In genomic region chr17:31325451-31326219, GRCm38 (mm10) we compare ENCODE assay signal across 10 mouse cellular contexts. TPM values are rescaled to one million over a fixed set of nuclear protein-coding genes. Genes with fewer than 3 reads are reported as not detected.
DNase-seq lines count a peak whose midpoint lies in the region; ATAC-seq and TF ChIP-seq lines count a peak whose summit lies in the region.
"Had no signal": no experiment of that assay in that cellular context is flagged by ENCODE, and none has a peak within 500 bp of the region (broad histone marks: within the 10 kb centered on the region; RNA-seq: fewer than 3 reads in every experiment).

No protein-coding gene starts in this region.

- no peaks in the 10 kb centered on the region for H3K36me3 ChIP-seq in liver, adult 2 months (ENCODE audit: control insufficient read depth, insufficient read depth, low read length)
- no peaks in the 10 kb centered on the region for H3K36me3 ChIP-seq in liver, embryonic 12.5 days
- H3K36me3 ChIP-seq in forebrain, embryonic 16.5 days (ENCODE audit: control insufficient read depth, insufficient read depth) = peaks cover 3% of the 10 kb centered on the region; the same call in 1 of the 2 replicates
- H3K36me3 ChIP-seq in stomach, postnatal 0 days (ENCODE audit: control insufficient read depth, insufficient read depth, low read length) = no peaks in the 10 kb centered on the region
- H3K36me3 ChIP-seq: liver, embryonic 15.5 days had no signal

- TF ChIP-seq EP300 in stomach, postnatal 0 days (optimal IDR thresholded peaks at IDR 0.05) = no peak

- peak; percentile 61 for DNase-seq in adrenal gland, postnatal 10 days
- no peak for DNase-seq in adrenal gland, postnatal 36 days
- DNase-seq in liver, adult 2 months (ENCODE audit: extremely low read depth, low read depth, low spot score) = no peak
- DNase-seq in lung, postnatal 14 days = peak; percentile 60
- DNase-seq in stomach, postnatal 0 days (ENCODE audit: low spot score) = peak; percentile 53
- DNase-seq in left cerebral cortex, adult 8-10 months (ENCODE audit: low spot score in 2 of 2) = no peak

- H3K4me3 ChIP-seq in liver, adult 2 months (ENCODE audit: insufficient read depth, low read depth, low read length) = no peak overlapping the region
- no peak overlapping the region for H3K4me3 ChIP-seq in liver, embryonic 12.5 days
- no peak overlapping the region for H3K4me3 ChIP-seq in forebrain, embryonic 16.5 days (replicated peaks; ENCODE audit: low read length)
- no peak overlapping the region for H3K4me3 ChIP-seq in stomach, postnatal 0 days (ENCODE audit: low read depth, low read length)
- H3K4me3 ChIP-seq: erythroblast, embryonic 14.5 days; liver, embryonic 15.5 days had no signal

- H3K4me2 ChIP-seq in liver, embryonic 12.5 days = no peak overlapping the region
- H3K4me2 ChIP-seq in forebrain, embryonic 16.5 days (ENCODE audit: low read length) = no peak overlapping the region
- no peak overlapping the region for H3K4me2 ChIP-seq in stomach, postnatal 0 days (replicated peaks; ENCODE audit: low read depth)
- H3K4me2 ChIP-seq: liver, embryonic 15.5 days had no signal

- TF ChIP-seq POLR2A in liver, adult 2 months (IDR thresholded peaks at IDR 0.05; ENCODE audit: extremely low read depth, insufficient read depth, low read length) = no peak

- peaks cover 12% of the 10 kb centered on the region for H3K4me1 ChIP-seq in liver, adult 2 months (ENCODE audit: control insufficient read depth, insufficient read depth, low read length)
- H3K4me1 ChIP-seq in liver, embryonic 12.5 days = peaks cover 22% of the 10 kb centered on the region
- H3K4me1 ChIP-seq in forebrain, embryonic 16.5 days (replicated peaks; ENCODE audit: control insufficient read depth, insufficient read depth, low read length) = peaks cover 6% of the 10 kb centered on the region; the same call in 1 of the 2 replicates
- no peaks in the 10 kb centered on the region for H3K4me1 ChIP-seq in stomach, postnatal 0 days (replicated peaks; ENCODE audit: control insufficient read depth, insufficient read depth)

- peak; percentile 60; the same call in 1 of the 2 replicates for TF ChIP-seq CTCF in liver, adult 2 months (IDR thresholded peaks at IDR 0.05; ENCODE audit: low read depth, low read length)
- TF ChIP-seq CTCF in stomach, postnatal 0 days (IDR thresholded peaks at IDR 0.05; ENCODE audit: low read depth) = peak; percentile 78

- WGBS in liver, adult 2 months = 77% methylated on average over 13 of the region's 13 CpGs
- 50% methylated on average over 13 of the region's 13 CpGs for WGBS in liver, embryonic 12.5 days (ENCODE audit: insufficient replicate concordance)
- 78% methylated on average over 13 of the region's 13 CpGs for WGBS in forebrain, embryonic 16.5 days
- 68% methylated on average over 13 of the region's 13 CpGs for WGBS in stomach, postnatal 0 days

- H3K9ac ChIP-seq in liver, adult 2 months (ENCODE audit: low read depth, low read length) = no peak overlapping the region
- no peak overlapping the region for H3K9ac ChIP-seq in liver, embryonic 12.5 days
- no peak overlapping the region for H3K9ac ChIP-seq in forebrain, embryonic 16.5 days (replicated peaks; ENCODE audit: low read depth, low read length)
- no peak overlapping the region for H3K9ac ChIP-seq in stomach, postnatal 0 days (ENCODE audit: low read length)
- H3K9ac ChIP-seq: liver, embryonic 15.5 days had no signal

- no peaks in the 10 kb centered on the region for H3K79me2 ChIP-seq in liver, adult 2 months (ENCODE audit: control insufficient read depth, insufficient read depth, low read length)

- no peaks in the 10 kb centered on the region for H3K27me3 ChIP-seq in liver, adult 2 months (ENCODE audit: control insufficient read depth, insufficient read depth, low read length)
- H3K27me3 ChIP-seq in liver, embryonic 12.5 days (replicated peaks) = no peaks in the 10 kb centered on the region
- H3K27me3 ChIP-seq in forebrain, embryonic 16.5 days (replicated peaks; ENCODE audit: control insufficient read depth, insufficient read depth, low read length) = no peaks in the 10 kb centered on the region
- H3K27me3 ChIP-seq in stomach, postnatal 0 days (ENCODE audit: control insufficient read depth, insufficient read depth, low read length) = no peaks in the 10 kb centered on the region
- H3K27me3 ChIP-seq: liver, embryonic 15.5 days had no signal

- ATAC-seq in liver, embryonic 12.5 days = no peak
- peak; percentile 31; the same call in 1 of the 2 replicates for ATAC-seq in forebrain, embryonic 16.5 days
- no peak for ATAC-seq in stomach, postnatal 0 days (ENCODE audit: low FRiP score, low TSS enrichment)

- no peak overlapping the region for H3K27ac ChIP-seq in liver, adult 2 months (replicated peaks; ENCODE audit: insufficient read depth, low read depth, low read length)
- no peak overlapping the region for H3K27ac ChIP-seq in liver, embryonic 12.5 days
- no peak overlapping the region for H3K27ac ChIP-seq in forebrain, embryonic 16.5 days (ENCODE audit: low read length)
- H3K27ac ChIP-seq in stomach, postnatal 0 days (replicated peaks) = no peak overlapping the region
- H3K27ac ChIP-seq: liver, embryonic 15.5 days had no signal

- no peaks in the 10 kb centered on the region for H3K9me3 ChIP-seq in liver, embryonic 12.5 days (replicated peaks)
- no peaks in the 10 kb centered on the region for H3K9me3 ChIP-seq in forebrain, embryonic 16.5 days (ENCODE audit: control insufficient read depth, low read length)
- H3K9me3 ChIP-seq in stomach, postnatal 0 days (ENCODE audit: control insufficient read depth, low read length) = no peaks in the 10 kb centered on the region
- H3K9me3 ChIP-seq: liver, embryonic 15.5 days had no signal

RNA-seq across cellular contexts. Expression of gene Slc37a1, which starts 39.0 kb away (rescaled TPM):
- total RNA-seq in adrenal gland, postnatal 10 days (2021) = 10 to 100 TPM in 1 of 2 experiments, 1 to 10 TPM in 1; 4.4 to 10.9 TPM
- 1 to 10 TPM; 7.0 to 9.8 TPM for total RNA-seq in adrenal gland, postnatal 36 days (2021)
- total RNA-seq in liver, adult 2 months (2014; rRNA removed) = 1.4 and 3.6 TPM in 2 replicates
- 1.8 and 4.7 TPM in 2 replicates for polyA plus RNA-seq in liver, adult 2 months (2012; rRNA removed)
- polyA plus RNA-seq in liver, embryonic 12.5 days (2016; fragmentation: Nextera tagmentation; extraction: Ambion mirVana) = 4.4 and 5.4 TPM in 2 replicates
- polyA plus RNA-seq in forebrain, embryonic 16.5 days (2015; fragmentation: Nextera tagmentation; extraction: Ambion mirVana) = 9.9 and 14.2 TPM in 2 replicates
- 14.7 and 16.6 TPM in 2 replicates for polyA plus RNA-seq in stomach, postnatal 0 days (2015; fragmentation: Nextera tagmentation; extraction: Ambion mirVana)
- 10 to 100 TPM; 11.5 to 14.5 (median 12.8) TPM for total RNA-seq in left cerebral cortex, adult 8-10 months (2022)

RNA-seq across cellular contexts. Expression of gene Rsph1, which starts 48.5 kb away (rescaled TPM):
- total RNA-seq in adrenal gland, postnatal 10 days (2021) = 1 to 10 TPM; 3.5 to 4.6 TPM
- 1 to 10 TPM; 4.8 to 5.2 TPM for total RNA-seq in adrenal gland, postnatal 36 days (2021)
- not detected in 2 replicates for total RNA-seq in liver, adult 2 months (2014; rRNA removed)
- polyA plus RNA-seq in liver, adult 2 months (2012; rRNA removed) = not detected in 2 replicates
- 0.25 and 0.32 TPM in 2 replicates for polyA plus RNA-seq in liver, embryonic 12.5 days (2016; fragmentation: Nextera tagmentation; extraction: Ambion mirVana)
- 3.7 and 4.5 TPM in 2 replicates for polyA plus RNA-seq in forebrain, embryonic 16.5 days (2015; fragmentation: Nextera tagmentation; extraction: Ambion mirVana)
- polyA plus RNA-seq in stomach, postnatal 0 days (2015; fragmentation: Nextera tagmentation; extraction: Ambion mirVana) = 0.87 and 0.99 TPM in 2 replicates
- total RNA-seq in left cerebral cortex, adult 8-10 months (2022) = 10 to 100 TPM; 14.0 to 23.9 (median 18.8) TPM
- polyA plus RNA-seq: erythroblast, embryonic 14.5 days had no signal

Comparison
In these comparisons a context has a peak if more than half of its experiments do, and no peak if none do; other contexts are left out.
1. DNase-seq: peak in adrenal gland, postnatal 10 days (single experiment), lung, postnatal 14 days (single experiment) and stomach, postnatal 0 days (single experiment); none in adrenal gland, postnatal 36 days (0 of 2), liver, adult 2 months (single experiment) and left cerebral cortex, adult 8-10 months (0 of 2).